Comparison of ENCODE assay signal across 23 mouse cellular contexts in genomic region chr12:110471426-110471825, GRCm38 (mm10).
"Had no signal": no experiment of that assay in that cellular context is flagged by ENCODE, and none has a peak within 500 bp of the region (broad histone marks: within the 10 kb centered on the region; RNA-seq: fewer than 3 reads in every experiment).

No protein-coding gene starts in this region.

- H3K4me3 ChIP-seq: heart, adult 2 months; heart, embryonic 12.5 days; hindbrain, embryonic 13.5 days; hindbrain, embryonic 15.5 days; kidney, embryonic 15.5 days; layer of hippocampus, adult 2 months; left cerebral cortex, adult 2 months; limb, embryonic 10.5 days; limb, embryonic 12.5 days; liver, embryonic 13.5 days had no signal

- H3K36me3 ChIP-seq: liver, embryonic 13.5 days had no signal

- H3K4me1 ChIP-seq: hindbrain, embryonic 15.5 days; limb, embryonic 10.5 days; limb, embryonic 12.5 days; liver, embryonic 13.5 days had no signal

- H3K27me3 ChIP-seq: heart, embryonic 12.5 days; hindbrain, embryonic 13.5 days; hindbrain, embryonic 15.5 days; kidney, embryonic 15.5 days; limb, embryonic 12.5 days; liver, embryonic 13.5 days had no signal

- H3K27ac ChIP-seq: heart, adult 2 months; hindbrain, embryonic 13.5 days; hindbrain, embryonic 15.5 days; hindbrain, postnatal 0 days; kidney, embryonic 15.5 days; kidney, postnatal 0 days; layer of hippocampus, adult 2 months; left cerebral cortex, adult 2 months; limb, embryonic 10.5 days; limb, embryonic 12.5 days; liver, embryonic 13.5 days had no signal

- H3K9ac ChIP-seq: heart, embryonic 12.5 days; hindbrain, embryonic 13.5 days; hindbrain, embryonic 15.5 days; kidney, embryonic 15.5 days; limb, embryonic 12.5 days; liver, embryonic 13.5 days had no signal

- H3K9me3 ChIP-seq: heart, embryonic 12.5 days; hindbrain, embryonic 13.5 days; hindbrain, embryonic 15.5 days; kidney, embryonic 15.5 days; limb, embryonic 10.5 days; limb, embryonic 12.5 days; liver, embryonic 13.5 days had no signal

- DNase-seq: gastrocnemius, postnatal 14 days; gastrocnemius, postnatal 36 days; heart, adult 11 months; heart, adult 2 months; heart, postnatal 14 days; heart, postnatal 36 days; kidney, adult 11 months; kidney, adult 2 months; kidney, adult 9 months; kidney, postnatal 14 days; kidney, postnatal 36 days; liver; liver, embryonic 13.5 days had no signal
